Mouse (Mus musculus): ENCODE results near the gene Slc41a3.

Gene Slc41a3

GRCm38 (mm10) chr6:90604533-90605297, at the start of gene Slc41a3:
Gene Slc41a3, plus strand, starts transcription at chr6:90604725.
- DNase-seq: peak; percentile 90

DNA sequence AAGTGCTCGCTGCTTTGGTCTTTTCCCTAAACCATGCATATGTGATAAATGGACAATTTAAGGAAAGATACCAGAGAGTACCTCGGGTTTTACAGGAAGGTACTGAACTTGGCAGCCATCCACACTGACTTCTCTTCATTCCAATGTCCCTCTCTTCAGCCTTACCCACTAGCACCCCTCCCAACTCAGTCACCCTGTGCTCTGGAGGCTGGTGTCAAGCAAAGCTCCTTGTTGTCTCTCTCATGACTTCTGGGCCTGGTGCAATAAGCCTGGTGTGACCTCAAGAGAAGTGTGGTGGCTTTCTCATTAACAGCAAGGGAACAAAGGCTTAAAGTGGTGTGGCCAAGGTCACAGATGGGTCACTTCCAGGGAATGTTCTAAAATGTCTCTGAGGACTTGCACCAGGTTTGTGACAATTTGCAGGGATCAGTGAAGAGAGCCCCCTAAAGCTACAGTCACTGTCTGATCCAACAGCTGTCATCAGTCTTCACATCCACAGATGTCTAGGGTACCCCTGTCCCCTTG, 47.9 kb upstream of the Slc41a3 start:
- DNase-seq: no peak

GRCm38 (mm10) chr6:90557077-90557476, 47.4 kb upstream of the Slc41a3 start:
- no peak for DNase-seq

DNA sequence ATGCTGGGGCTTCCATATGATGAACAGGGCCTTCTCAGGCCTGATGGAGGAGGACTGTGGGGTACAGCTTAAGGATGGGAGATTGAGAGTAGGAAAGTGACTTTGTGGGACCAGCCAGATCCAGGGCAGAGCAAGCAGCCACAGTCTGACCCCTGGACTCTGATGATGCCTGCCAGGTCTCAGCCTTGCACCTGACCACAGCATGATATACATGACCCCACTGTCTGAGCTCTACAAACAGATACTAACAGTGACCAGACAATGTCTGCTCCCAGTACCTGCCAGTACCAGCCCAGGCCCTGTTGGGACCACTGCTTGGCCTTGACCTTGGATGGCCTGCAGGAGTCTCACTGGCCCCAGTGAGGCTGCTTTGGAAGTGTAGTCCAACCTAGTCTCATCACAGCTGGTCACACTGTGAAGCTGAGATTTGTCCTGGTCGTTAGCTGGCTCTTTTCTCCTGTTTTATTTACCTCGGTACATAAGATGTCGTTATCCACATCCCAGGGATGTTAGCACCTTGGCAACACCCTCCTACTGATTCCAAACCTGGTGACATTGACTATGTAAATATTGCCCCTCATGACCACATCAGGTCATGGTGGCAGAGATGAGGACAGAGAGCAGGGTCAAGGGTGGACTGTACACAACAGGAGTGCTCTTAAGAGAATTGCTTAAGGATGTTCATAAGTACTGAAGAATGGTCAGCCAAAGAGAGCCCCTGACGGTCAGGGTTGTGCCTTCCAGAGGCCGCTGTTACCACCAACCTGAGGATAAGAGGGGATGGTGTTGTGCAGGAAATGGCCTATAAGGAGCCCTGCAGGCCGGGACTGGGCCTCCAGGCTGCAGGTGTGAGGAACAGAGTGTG, 46.5 kb upstream of the Slc41a3 start:
- no peak for DNase-seq

GRCm38 (mm10) chr6:90560390-90561058, 44.0 kb upstream of the Slc41a3 start:
- DNase-seq: no peak

DNA sequence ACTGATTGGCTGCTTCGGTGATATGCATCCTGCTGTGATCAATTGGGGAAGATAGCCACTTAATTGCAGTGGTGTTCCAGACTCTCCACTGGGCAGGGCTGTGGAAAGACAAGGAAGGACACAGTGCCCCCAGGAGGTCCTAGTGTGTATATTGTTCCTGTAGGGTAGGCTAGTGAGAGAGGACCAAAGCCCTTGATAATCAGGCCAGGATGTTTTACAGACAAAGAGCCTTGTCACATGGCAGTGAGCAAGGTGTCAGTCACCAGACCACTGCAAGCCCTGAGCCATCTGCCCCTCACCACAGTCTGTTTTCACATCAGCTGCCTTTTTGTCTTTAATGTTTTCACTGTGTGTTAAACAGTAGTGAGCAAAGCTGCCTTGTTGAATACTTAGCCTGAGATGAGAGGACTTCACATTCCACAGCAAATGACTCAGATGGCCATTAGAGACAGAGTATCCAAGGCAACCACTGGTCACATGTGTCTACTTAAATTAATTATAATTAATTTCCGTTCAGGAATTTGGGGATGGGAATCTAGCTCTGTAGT, 43.2 kb upstream of the Slc41a3 start:
- DNase-seq: no peak

DNA sequence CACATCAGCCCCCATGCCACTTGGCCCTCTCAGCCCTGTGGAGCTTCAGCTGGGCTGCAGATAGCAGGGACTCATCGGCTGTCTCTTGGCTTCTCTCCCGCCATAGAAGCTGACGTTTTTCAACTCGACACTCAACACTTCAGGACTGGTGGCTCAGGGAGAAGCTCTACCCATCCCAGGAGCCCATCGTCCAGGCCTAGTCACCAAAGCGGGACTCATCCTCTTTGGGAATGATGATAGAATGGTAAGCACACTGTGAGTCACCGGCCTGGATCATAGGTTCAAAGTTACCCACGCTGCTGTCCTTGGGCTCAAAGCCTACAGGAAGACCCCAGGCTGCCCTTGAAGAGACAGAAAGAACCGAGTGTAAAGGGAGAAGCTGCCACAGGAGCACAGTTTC, 40.3 kb upstream of the Slc41a3 start:
- DNase-seq: no peak

DNA sequence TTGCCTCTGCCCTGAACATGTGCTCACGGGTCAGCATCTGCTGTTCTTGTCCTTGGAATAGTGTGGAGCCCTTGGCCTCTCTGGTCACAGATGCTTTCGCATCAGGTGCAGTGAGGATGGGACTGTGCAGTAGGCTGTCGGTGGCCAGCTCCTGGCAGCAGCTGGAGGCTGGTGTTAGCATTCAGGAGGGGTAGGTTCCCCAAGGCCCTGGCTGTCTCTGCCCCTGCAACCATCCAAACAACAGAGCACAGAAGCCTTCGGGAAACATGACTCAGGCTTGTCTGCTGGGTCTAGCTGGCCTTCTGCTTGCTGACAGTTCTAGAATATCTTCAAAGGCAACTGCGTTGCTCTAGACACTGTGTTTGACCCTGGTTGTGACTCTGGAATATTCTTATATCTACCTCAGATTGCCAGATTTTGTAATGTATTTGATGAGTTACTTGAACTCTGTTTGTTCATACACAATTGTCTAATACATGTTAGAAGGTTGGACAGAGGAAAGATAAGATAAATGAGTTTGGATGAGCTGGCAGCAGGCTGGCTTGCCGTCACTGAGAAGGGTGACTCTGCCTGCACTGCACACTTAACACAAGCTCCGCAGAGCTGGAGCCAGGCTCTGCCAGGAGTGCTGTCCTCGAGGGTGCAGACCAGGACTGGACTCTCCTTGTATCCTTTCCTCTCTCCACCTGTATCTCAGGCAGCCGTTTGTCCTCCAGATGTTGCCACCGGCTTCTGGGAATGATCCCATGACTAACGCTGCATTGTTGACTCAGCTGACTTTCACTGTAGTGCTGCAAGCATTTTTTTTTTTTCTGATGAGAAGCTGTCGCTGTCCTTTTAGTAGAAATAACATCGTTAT, 38.9 kb upstream of the Slc41a3 start:
- DNase-seq: no peak

DNA sequence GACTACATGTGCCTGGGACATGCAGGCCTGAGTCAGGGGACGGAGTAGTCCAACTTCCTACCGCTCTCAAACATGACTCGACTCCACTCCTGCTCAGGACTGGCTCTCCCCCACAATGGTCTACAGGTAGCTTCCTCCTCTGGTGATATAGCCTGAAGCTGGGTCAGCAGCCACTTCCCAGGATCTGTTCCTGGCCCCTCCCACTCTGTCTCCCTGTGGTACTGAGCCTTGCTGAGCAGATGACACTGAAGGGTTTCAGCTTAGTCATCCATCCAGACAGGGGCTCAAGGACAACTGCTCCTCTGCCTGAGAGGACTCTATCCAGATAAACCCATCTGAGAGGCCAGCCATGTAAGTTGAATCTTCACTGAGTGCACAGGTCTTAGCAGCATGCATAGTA, 37.0 kb upstream of the Slc41a3 start:
- DNase-seq: no peak

- no peak for DNase-seq
These were observed 36.6 kb upstream of the Slc41a3 start for GRCm38 (mm10) chr6:90567928-90568327.

- no peak for DNase-seq
These were observed 35.8 kb upstream of the Slc41a3 start for GRCm38 (mm10) chr6:90568721-90569120.

DNA sequence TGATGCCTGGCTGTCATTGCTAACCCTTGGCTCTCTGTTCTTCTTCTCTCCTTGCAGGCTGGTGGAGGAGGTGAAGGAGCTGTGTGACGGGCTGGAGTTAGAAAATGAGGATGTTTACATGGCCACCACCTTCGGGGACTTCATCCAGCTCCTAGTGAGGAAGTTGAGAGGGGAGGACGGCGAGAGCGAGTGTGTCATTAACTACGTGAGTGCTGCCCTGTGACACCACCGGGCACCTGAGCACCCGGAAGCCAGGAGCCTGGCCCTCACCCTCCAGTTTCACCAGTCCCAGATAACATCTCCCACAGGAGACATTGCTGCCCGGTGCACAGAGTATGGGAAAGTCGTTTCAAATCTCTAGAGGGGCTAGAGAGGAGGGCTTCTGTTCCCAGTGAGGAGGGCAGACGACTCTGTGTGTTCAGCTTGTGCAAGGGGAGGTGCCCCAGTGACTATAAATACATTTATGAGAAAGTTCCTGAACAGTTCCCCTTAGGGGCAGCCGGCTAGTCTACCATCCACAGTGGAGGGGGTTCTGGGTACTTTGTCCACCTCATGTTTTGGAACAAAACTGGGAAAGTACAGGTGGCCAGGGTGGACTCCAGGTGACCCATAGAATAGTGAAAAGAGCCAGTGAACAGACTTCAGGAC, 34.7 kb upstream of the Slc41a3 start:
- DNase-seq: peak in 1 of 2 experiments; percentile 7

DNA sequence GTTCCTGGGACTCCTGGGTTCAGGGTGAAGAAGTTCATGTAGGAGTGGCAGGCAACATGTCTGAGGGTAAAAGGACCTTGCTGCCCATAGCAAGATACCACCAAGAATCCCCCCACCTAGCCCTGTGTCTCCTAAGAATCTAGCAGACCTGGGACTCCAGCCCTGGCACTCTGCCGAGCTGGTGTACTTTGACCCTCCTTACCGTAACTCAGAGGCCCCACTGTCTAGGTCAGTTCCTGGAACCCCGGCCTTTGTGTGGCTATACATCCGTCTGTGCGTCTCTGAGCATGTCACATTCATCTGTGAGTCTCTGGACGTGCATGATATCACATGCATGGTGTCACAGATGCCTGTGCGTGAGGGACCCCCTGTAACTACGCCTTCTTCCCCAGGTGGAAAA, 34.1 kb upstream of the Slc41a3 start:
- DNase-seq: no peak

DNA sequence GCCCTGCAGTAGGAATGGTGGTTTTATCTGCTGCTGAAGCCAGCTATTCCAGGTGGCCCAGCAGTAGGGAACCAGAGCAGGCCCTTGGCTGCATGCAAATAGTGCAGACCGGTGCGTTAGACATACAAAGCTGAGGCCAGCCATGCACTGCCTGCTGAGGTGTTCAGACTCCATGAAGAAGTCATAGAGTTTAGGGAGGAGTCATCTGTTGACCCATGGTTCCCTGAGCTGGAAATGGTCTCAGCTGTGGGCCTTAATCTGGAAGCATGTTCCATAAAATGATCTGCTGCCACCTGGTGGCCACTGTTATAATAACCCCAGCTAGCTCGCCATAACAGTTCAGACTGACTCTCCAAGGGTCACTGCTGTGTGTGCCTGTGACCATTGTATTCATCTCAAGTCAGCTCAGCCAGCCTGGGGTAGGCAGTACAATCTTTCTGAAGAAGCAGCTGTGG, 29.2 kb upstream of the Slc41a3 start:
- DNase-seq: peak; percentile 75 to 76

DNA sequence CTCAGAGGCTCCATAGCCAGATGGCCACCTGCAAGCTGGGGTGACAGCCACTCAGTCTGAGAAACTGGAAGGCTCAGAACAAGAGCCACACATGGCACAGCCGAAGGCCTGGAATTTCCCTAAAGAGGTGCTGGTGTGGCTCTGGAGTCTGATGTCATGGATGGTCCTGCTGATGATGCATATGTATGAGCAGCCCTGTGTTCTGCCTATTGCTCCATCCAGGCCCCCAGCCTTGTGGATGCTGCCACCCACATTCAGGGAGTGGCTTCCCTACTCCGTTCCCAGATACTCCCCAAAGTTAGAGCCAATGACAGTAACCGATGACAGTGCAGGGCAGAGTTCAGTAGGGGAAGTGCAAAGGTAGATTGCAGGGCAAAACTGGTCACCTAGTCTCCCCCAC, 26.4 kb upstream of the Slc41a3 start:
- DNase-seq: no peak

GRCm38 (mm10) chr6:90582331-90582730, 22.2 kb upstream of the Slc41a3 start:
- no peak for DNase-seq

DNA sequence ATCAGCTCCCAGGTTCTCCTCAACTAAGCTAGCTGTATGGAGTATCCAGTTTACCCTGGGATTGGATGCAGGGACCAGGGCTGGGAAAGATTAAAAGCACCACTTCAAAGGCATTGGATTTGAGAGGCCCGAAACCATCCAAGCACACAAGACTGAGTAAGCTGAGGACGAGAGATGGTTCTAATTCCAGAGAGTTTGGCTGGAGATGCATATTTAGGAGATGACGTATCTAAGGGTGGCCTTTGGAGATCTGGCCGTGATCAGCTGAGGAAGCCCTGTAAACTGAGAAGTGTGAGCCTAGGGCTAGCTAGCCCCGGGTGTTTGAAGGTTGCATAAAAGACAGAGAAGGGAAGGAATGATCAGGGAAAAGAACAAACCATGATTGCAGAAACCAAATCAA, 16.4 kb upstream of the Slc41a3 start:
- no peak for DNase-seq

DNA sequence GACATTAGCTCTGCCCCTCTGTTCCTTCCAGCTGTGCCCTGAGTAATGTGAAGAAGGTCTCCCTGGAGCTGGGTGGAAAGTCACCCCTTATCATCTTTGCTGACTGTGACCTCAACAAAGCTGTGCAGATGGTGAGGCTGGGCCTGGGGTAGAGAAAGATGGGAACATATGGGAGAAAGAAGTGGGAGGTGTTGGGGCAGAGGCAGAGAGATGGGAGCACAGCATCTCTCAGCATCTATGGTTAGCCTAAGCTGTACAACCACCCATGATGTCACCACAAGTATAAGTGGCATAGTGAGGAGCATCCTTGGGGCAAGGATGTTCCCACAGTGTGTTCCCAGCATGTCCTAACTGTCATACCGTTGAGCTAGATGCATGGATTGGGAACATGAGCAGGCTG, 13.8 kb upstream of the Slc41a3 start:
- no peak for DNase-seq

- DNase-seq: no peak
These were observed 9.6 kb upstream of the Slc41a3 start for GRCm38 (mm10) chr6:90594972-90595371.

DNA sequence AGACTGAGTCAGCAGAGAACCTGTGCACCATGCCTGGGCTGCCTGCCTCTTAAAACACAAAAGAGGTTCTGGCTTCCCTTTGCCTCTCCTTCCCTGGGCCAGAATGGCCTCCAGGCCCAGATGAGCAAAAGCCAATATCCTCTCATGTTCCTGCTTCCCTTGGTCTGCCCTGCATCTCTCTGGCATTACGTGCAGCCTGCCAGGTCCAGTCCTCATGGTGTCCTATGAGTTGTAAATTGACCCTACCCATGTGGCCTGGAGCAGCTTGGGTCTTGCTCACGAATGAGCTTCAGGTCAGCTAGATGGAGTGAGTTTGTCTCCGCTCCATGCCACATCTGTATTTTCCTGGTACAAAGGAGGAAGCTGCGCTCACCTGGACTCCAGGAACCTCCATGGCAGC, 7.5 kb upstream of the Slc41a3 start:
- DNase-seq: no peak

GRCm38 (mm10) chr6:90597592-90597991, 6.9 kb upstream of the Slc41a3 start:
- no peak for DNase-seq

Measured in B cell, adult 2 months (primary cell).